Mouse (Mus musculus) kidney, postnatal 0 days (tissue): ENCODE data around the gene Olfr211. TPM values are rescaled to one million over a fixed set of nuclear protein-coding genes. Genes with fewer than 3 reads are reported as not detected.

Experiments
- ATAC-seq: fragments of 200-750 bp; cut with Nextera tagmentation; replicated peaks from 2 replicates; pipeline ENCODE4 v1.8.0; 2017; ENCODE audit warnings: low read depth, moderate number of reproducible peaks, moderate TSS enrichment, moderate library complexity; ENCODE audit not compliant: low FRiP score
- DNase-seq: peaks from one replicate; pipeline ENCODE4 v3.0.0-alpha.2; 2016; ENCODE audit warnings: low spot score
- H3K27ac ChIP-seq: fragments of 300-500 bp; sonication (generic); 2 replicates; pipeline ENCODE4 v1.5.1; 2014; ENCODE audit warnings: mild to moderate bottlenecking
- H3K27me3 ChIP-seq: fragments of 300-500 bp; sonication (generic); 2 replicates; pipeline ENCODE4 v1.6.1; 2014; ENCODE audit warnings: low read length, mixed read lengths; ENCODE audit not compliant: insufficient read depth
- H3K36me3 ChIP-seq: fragments of 300-500 bp; sonication (generic); 2 replicates; pipeline ENCODE4 v1.6.1; 2014; ENCODE audit warnings: low read length, mixed read lengths; ENCODE audit not compliant: insufficient read depth
- H3K4me1 ChIP-seq: fragments of 300-500 bp; sonication (generic); replicated peaks from 2 replicates; pipeline ENCODE4 v1.6.1; 2014; ENCODE audit warnings: antibody characterized with exemption, low read length, mixed read lengths; ENCODE audit not compliant: insufficient read depth
- H3K4me2 ChIP-seq: fragments of 300-500 bp; sonication (generic); 2 replicates; pipeline ENCODE4 v1.6.1; 2014; ENCODE audit warnings: mild to moderate bottlenecking, low read length, moderate library complexity, mixed read lengths
- H3K4me3 ChIP-seq: fragments of 300-500 bp; sonication (generic); replicated peaks from 2 replicates; pipeline ENCODE4 v1.5.1; 2014; ENCODE audit warnings: low read depth, low read length
- H3K9ac ChIP-seq: fragments of 300-500 bp; sonication (generic); 2 replicates; pipeline ENCODE4 v1.6.1; 2014; ENCODE audit warnings: low read depth, low read length
- H3K9me3 ChIP-seq: fragments of 300-500 bp; sonication (generic); replicated peaks from 2 replicates; pipeline ENCODE4 v1.6.1; 2016; ENCODE audit warnings: low read length, inconsistent platforms, mixed read lengths
- CTCF ChIP-seq: IDR thresholded peaks from 2 replicates; pipeline ENCODE4 v1.5.1; 2016; ENCODE audit warnings: antibody characterized with exemption, low read depth, mild to moderate bottlenecking, moderate library complexity
- WGBS: fragments of 180-500 bp; shearing (Covaris S2); extraction: QIAGEN DNeasy Blood & Tissue Kit; methylation state at CpG from one replicate; pipeline ENCODE4 v1.1.7; 2014; 5-methylcytosine and 5-hydroxymethylcytosine counted together
- polyA plus RNA-seq: library from polyadenylated mRNA; unstranded; fragments of >200 nt; fragmentation: Nextera tagmentation; extraction: Ambion mirVana; gene quantifications from 2 replicates; pipeline ENCODE4 v1.2.1, GENCODE M21; 2015

The Olfr211 gene
- polyA plus RNA-seq, 1 experiment from 2014 or later: not detected

DNA sequence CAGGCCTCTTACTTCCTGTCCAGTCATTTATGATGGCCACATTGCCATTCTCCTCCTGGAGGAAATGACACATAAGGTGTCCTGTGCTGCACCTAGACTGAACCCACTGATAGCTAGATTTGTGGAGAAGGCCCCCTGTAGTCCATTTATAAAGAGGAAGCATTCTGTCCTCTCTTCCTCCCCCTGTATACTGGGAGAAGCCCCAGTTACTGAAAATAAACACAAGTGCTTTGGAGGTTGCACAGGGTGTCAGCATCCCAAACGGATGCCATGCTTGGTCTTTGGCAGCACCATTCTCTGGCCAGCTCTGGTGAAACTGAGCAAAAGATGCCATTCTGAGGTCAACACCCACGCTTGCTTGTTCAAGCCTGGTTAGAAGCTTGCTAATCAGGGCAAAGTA is 29.7 kb upstream of the Olfr211 start:
- WGBS: 73% methylated on average over 2 of the region's 2 CpGs
- no peak for ATAC-seq
- no peak overlapping the region for H3K4me2 ChIP-seq

DNA sequence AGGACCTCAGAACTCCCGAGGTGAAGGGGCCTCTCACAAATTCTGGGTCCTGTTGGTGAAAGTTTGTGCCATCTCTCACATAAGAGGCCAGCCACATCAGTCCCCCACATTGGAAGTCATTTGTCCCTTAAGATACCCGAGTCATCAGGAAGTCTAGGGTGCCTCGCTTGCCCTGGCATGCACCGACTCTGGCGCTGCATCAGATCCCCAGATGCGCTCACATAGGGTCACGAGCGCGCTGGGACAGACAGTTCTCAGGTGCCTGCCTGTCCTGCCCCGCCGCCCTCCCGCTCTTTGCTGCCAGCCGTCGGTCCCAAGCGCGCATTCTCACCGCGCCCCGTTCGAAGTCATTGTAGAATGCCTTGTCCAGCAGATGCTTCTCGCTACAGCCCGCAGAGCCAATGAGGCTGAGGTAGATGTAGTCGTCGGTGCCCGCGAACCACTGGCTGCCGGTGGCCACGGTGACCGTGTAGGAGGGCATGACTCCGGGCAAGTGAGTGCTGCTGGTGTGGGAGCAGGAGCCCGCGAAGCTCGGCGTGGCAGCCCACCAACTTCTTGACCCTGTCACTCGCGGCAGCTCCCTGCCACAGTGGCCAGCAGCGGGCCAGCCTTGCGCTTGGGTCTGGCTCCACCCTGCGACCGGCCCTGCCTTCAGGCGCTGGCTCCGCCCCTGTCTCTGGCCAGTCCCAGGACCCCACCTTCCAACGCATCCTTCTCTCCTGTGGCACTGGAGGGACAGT is 28.2 kb upstream of the Olfr211 start, which contains the start of gene Alox5:
Alox5 (minus strand) TSS at position 635 of the 740 bp plus-strand sequence.
- no peak within 1 kb of the TSS for H3K9ac ChIP-seq
- ATAC-seq (0 out of 2 replicates have a peak, but pooled peaks have one; percentile 54), DNase-seq (peak; percentile 24)

More for the DNA sequence above, 29.7 kb upstream of the Olfr211 start:
- Histone ChIP-seq H3K9ac (no peak overlapping the region), H3K27ac (no peak overlapping the region), H3K4me1 (peaks cover 5% of the 10 kb centered on the region; the same call in 1 of the 2 replicates), H3K27me3 (peaks cover 11% of the 10 kb centered on the region; the same call in 1 of the 2 replicates), H3K9me3 (no peaks in the 10 kb centered on the region), H3K36me3 (no peaks in the 10 kb centered on the region), H3K4me3 (no peak overlapping the region)
- TF ChIP-seq CTCF: no peak
- no peak for DNase-seq

DNA sequence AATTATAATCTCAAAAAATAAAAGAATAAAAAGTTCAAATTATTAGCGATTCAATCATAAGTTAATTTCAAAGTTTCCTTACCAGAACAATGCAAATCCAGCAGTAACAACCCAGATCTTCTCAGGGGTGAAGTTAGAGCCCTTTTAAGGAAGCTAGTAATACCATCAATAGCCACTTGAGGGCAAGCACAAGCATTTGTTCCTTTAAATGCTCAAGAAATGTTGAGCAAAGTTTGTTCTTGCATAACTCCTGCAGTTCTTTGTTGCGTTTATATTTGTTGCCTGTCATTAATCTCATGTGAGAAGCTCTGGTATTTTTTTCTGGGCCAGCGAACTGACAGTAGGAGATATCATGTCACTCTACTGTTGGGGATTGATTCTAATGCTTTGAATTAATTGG is 20.8 kb upstream of the Olfr211 start:
- no peak overlapping the region for H3K9ac ChIP-seq
- DNase-seq (peak; percentile 69), ATAC-seq (no peak)
- peak; percentile 71 for TF ChIP-seq CTCF
- no peak overlapping the region for H3K4me2 ChIP-seq
- whole genome bisulfite sequencing: 22% methylated on average over 3 of the region's 3 CpGs
- H3K4me1 ChIP-seq: no peaks in the 10 kb centered on the region
- no peaks in the 10 kb centered on the region for H3K27me3 ChIP-seq
- no peak overlapping the region for H3K27ac ChIP-seq
- no peaks in the 10 kb centered on the region for H3K9me3 ChIP-seq
- H3K4me3 ChIP-seq: no peak overlapping the region
- H3K36me3 ChIP-seq: no peaks in the 10 kb centered on the region

More for the DNA sequence above, 28.2 kb upstream of the Olfr211 start, which contains the start of gene Alox5:
- TF ChIP-seq CTCF: no peak
- Histone ChIP-seq H3K36me3 (no peaks in the 10 kb centered on the region), H3K27ac (no peak within 1 kb of the TSS), H3K4me2 (peak within 1 kb of the TSS; percentile 56), H3K27me3 (peaks cover 11% of the 10 kb centered on the region; the same call in 1 of the 2 replicates), H3K4me3 (peak within 1 kb of the TSS; percentile 26), H3K9me3 (no peaks in the 10 kb centered on the region), H3K4me1 (peaks cover 5% of the 10 kb centered on the region; the same call in 1 of the 2 replicates)
- WGBS: 2% methylated on average over 43 of the region's 43 CpGs

DNA sequence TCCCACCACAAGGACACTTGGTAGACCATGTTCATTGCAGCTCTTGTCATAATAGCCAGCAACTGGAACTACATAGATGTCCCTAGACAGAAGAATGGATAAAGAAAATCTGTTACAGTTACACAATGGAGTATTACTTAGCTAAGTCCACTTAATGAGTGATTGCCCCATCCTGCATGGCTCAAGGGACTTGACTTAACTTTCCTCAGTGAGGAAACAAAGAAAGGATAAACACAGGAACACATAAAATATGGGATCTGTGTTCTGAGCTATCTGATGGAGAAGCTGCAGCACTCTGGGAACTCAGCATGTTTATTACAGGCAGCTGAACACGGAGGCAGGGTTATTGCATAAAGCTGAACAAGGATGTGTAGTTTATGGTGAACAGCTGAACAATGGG is 3.8 kb upstream of the Olfr211 start:
- DNase-seq: no peak
- Histone ChIP-seq H3K4me1 (no peaks in the 10 kb centered on the region), H3K4me3 (no peak overlapping the region), H3K9me3 (no peaks in the 10 kb centered on the region), H3K4me2 (no peak overlapping the region), H3K27me3 (no peaks in the 10 kb centered on the region), H3K27ac (no peak overlapping the region), H3K9ac (no peak overlapping the region), H3K36me3 (no peaks in the 10 kb centered on the region)
- TF ChIP-seq CTCF: no peak
- no peak for ATAC-seq
- WGBS: 75% methylated on average over 1 of the region's 1 CpGs

DNA sequence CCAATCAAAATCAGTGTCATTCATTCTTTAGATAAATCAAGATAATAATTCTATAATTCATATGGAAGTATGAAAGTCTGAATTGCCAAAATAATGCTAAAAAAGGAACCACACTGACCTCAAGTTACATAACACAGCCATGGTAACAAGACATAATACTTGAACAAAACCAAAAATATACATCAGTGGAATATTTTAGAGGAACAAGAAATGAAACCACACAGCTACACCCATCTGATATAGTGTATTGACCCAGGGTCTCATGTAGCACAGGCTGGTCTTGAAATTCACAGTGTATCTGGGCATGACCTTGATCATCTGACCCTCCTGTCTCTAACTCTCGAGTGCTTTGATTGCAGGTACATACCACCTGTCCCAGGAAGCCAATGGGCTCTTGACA is 2.1 kb upstream of the Olfr211 start:
- no peaks in the 10 kb centered on the region for H3K27me3 ChIP-seq
- no peak overlapping the region for H3K4me2 ChIP-seq
- H3K27ac ChIP-seq: no peak overlapping the region
- 67% methylated on average over 1 of the region's 1 CpGs for WGBS
- no peaks in the 10 kb centered on the region for H3K36me3 ChIP-seq
- no peak overlapping the region for H3K4me3 ChIP-seq
- H3K4me1 ChIP-seq: no peaks in the 10 kb centered on the region
- no peak for TF ChIP-seq CTCF
- DNase-seq: no peak
- no peaks in the 10 kb centered on the region for H3K9me3 ChIP-seq
- no peak for ATAC-seq
- no peak overlapping the region for H3K9ac ChIP-seq

DNA sequence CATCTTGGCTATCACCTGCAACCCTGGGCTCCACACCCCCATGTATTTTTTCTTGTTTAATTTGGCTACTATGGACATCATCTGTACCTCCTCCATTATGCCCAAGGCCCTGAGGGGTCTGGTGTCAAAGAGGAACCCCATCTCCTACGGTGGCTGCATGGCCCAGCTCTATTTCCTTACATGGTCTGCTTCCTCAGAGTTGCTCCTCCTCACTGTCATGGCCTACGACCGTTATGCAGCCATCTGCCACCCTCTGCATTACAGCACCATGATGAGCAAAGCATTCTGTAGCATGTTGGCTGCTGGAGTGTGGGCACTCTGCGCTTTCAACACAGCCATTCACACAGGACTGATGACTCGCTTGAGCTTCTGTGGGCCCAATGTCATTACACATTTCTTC is 4.9 kb downstream of the Olfr211 start:
- ATAC-seq: no peak
- DNase-seq: no peak
- Histone ChIP-seq H3K4me1 (no peaks in the 10 kb centered on the region), H3K4me3 (no peak overlapping the region), H3K9ac (no peak overlapping the region), H3K4me2 (no peak overlapping the region), H3K27me3 (no peaks in the 10 kb centered on the region), H3K36me3 (no peaks in the 10 kb centered on the region), H3K27ac (no peak overlapping the region), H3K9me3 (no peaks in the 10 kb centered on the region)
- TF ChIP-seq CTCF: no peak
- 77% methylated on average over 5 of the region's 5 CpGs for WGBS
